Mouse (Mus musculus) lung, postnatal 10 days (tissue): ENCODE measurements around the gene L3mbtl2.
"Not testable (repeated sequence)": the region's sequence is repeated elsewhere in the genome, so short reads cannot be mapped to it uniquely, and the experiment has no call there.

Source experiments
- DNase-seq: peaks from one replicate; pipeline ENCODE4 v3.0.0; 2021

Gene L3mbtl2

GRCm38 (mm10) chr15:81663697-81664561, at the start of gene L3mbtl2:
Gene L3mbtl2 (plus strand): TSS chr15:81663889.
- peak; percentile 96 for DNase-seq

- DNase-seq = no peak
Observed at GRCm38 (mm10) chr15:81649516-81650455, 13.9 kb upstream of the L3mbtl2 start.

- no peak for DNase-seq
Observed at GRCm38 (mm10) chr15:81650636-81651035, 13.1 kb upstream of the L3mbtl2 start.

- no peak for DNase-seq
Observed at GRCm38 (mm10) chr15:81661701-81662100, 2.0 kb upstream of the L3mbtl2 start.

GRCm38 (mm10) chr15:81663281-81663680, 408 bp upstream of the L3mbtl2 start:
- DNase-seq = no peak

GRCm38 (mm10) chr15:81666957-81667356, 3.3 kb downstream of the L3mbtl2 start:
- DNase-seq = no peak

GRCm38 (mm10) chr15:81670231-81670640, 6.5 kb downstream of the L3mbtl2 start:
- peak; percentile 60 for DNase-seq

- no peak for DNase-seq
Observed at GRCm38 (mm10) chr15:81676637-81677036, 12.9 kb downstream of the L3mbtl2 start.

GRCm38 (mm10) chr15:81680301-81680805, 16.7 kb downstream of the L3mbtl2 start:
- no peak for DNase-seq

- DNase-seq = no peak
Observed at GRCm38 (mm10) chr15:81693366-81693966, 29.8 kb downstream of the L3mbtl2 start.

- DNase-seq = peak; percentile 89
Observed at GRCm38 (mm10) chr15:81693967-81694881, 30.5 kb downstream of the L3mbtl2 start.

GRCm38 (mm10) chr15:81694891-81695290, 31.2 kb downstream of the L3mbtl2 start:
- no peak for DNase-seq

GRCm38 (mm10) chr15:81697175-81697574, 33.5 kb downstream of the L3mbtl2 start, which contains the start of gene Chadl:
Gene Chadl (minus strand): TSS chr15:81697287.
- DNase-seq = no peak

- DNase-seq = peak; percentile 39
Observed at GRCm38 (mm10) chr15:81697847-81698246, 34.2 kb downstream of the L3mbtl2 start.

- DNase-seq = no peak
Observed at GRCm38 (mm10) chr15:81698532-81698931, 34.8 kb downstream of the L3mbtl2 start.

GRCm38 (mm10) chr15:81700161-81700560, 36.5 kb downstream of the L3mbtl2 start:
- no peak for DNase-seq

- no peak for DNase-seq
Observed at GRCm38 (mm10) chr15:81700601-81701000, 36.9 kb downstream of the L3mbtl2 start.

- DNase-seq = not testable (repeated sequence)
Observed at GRCm38 (mm10) chr15:81701350-81701749, 37.7 kb downstream of the L3mbtl2 start.

GRCm38 (mm10) chr15:81702306-81703093, 38.8 kb downstream of the L3mbtl2 start:
- no peak for DNase-seq

GRCm38 (mm10) chr15:81703094-81703489, 39.4 kb downstream of the L3mbtl2 start:
- DNase-seq = no peak

- DNase-seq = no peak
Observed at GRCm38 (mm10) chr15:81708991-81709390, 45.3 kb downstream of the L3mbtl2 start.
